Mouse (Mus musculus) inflammation-experienced regulatory T-cells, adult 16 weeks (primary cell): ENCODE measurements around the gene Ndufa7. TPM values are rescaled to one million over a fixed set of nuclear protein-coding genes. Genes with fewer than 3 reads are reported as not detected.

Source experiments
- polyA plus RNA-seq: library from polyadenylated mRNA; unstranded; fragments of 100-300 nt; shearing (Covaris generic); gene quantifications from one replicate; pipeline ENCODE4 v1.2.1, GENCODE M21; 2017

Ndufa7 gene
- polyA plus RNA-seq: 364 TPM

DNA sequence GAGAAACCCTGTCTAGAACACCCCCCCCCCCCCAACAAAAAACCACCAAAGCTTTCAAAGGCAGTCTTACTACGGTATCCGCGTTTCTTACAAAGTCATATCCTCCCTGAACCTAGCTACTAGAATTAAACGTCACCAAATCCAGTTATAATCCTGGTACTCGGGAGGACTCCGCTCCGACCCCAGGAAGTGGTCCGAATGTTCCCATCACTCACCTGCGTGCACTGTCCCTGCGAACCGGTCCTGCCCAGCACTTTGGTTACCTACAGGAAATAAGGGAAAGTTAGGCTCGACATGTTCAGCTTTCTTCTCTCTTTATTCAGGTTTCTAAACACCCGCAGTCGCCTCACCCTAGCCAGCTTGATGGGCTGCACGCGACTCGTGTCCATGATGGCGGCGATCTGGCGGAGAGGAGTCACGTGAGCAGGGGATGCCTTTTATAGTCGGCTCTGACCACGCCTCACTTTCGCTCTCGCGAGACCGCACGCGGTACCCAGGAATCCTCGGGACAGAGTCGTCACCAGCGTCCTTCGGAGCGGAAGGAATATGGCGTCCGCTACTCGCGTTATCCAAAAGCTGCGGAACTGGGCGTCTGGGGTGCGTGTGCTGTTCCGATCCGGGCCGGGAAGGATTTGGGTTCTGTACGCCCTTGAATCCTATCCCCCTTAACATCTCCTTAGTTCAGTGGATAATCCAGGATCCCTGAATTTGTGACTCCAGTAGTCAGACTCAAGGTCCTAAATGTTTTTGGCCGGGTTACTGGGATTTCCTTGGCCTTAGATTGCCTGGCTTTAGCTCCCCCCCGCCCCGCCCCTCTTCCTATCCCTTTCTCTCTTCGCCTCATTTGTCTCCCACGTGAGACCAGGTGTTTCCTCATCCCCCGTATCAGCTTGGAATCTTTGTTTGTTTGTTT is at the start of gene Ndufa7, which contains the start of gene Rps28:
Gene Ndufa7 (plus strand): TSS at position 489 of the 913 bp plus-strand sequence.
Gene Rps28 (minus strand): TSS at position 479 of the 913 bp plus-strand sequence.

DNA sequence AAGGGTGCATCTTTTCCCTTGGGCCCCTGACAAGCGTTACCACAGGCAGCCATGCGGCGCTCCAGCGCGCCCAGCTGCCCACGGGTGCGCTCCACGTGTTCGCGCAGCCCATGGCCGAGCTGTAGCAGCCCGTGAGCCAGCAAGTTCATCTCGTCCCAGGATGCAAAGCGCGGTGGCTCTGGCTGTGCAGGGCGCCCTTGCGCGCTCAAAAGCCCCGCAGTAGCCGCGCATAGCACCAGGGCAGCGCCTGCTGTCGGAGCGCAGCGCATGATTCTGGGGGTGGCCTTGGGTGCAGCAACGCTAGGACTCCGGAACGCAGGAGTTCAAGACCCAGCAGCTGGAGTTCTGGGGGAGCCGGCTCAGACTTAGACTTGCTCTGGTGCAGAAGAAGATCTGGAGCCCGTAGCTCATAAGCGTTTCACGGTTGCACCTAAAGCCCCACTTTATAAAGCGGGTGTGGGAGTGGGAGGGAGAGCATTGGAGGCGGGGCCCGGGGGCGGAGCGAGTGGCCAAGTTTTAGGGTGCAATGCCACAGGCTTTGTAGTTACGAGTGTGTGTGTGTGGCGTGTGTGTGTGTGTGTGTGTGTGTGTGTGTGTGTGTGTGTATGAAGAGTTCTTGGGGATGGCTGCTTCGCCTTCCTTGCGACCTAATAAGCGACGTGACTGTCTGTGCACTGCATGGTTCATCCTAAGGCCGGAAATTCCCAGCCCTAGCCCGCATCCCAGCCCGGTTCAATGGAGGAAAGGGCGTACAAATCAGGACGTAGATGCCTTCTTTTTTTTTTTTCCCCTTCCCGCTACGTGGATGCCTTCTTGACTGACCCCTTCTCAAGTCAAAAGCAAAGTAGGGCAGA is 43.0 kb upstream of the Ndufa7 start, which contains the start of gene Angptl4:
Gene Angptl4 (minus strand): TSS at position 707 of the 854 bp plus-strand sequence.

DNA sequence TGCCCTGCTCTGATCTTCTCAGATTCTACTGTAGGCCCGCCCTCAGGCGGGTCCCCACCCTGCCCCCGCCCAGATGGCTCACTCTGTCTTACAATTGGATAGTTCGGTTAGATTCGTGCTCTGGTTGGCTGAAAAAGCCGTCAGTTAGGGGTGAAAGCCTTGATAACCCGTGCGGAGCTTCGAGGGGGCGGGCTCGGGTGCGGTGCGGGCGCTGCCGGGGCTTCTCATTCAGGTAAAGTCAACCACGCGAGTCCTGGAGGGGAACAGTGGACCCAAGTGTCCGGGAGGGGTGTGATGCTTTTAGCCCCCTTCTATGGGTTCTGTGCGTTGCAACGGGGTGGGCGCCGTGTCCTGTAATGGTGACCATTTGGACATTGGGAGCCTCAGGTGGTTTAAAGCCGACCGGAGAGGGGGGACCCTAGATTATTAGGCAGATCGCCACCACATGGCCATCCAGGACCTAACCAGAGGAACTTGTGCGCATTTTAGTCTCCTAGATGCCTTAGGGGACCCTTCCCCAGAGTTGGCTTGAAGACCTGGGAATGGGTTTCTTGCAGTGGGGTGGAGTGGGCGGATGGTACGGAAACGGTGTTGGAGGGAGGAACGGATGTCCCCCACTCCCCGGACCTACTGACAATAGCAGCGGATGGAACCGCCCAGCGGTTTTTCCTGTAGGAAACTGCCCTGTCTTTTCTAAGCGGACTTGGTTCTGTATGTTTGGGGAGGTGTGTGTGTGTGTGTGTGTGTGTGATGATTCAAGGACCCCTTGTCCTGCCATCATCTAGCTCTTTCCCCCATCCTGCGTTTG is 13.8 kb upstream of the Ndufa7 start, which contains the start of gene Kank3:
Gene Kank3 (plus strand): TSS at position 186 of the 808 bp plus-strand sequence.

DNA sequence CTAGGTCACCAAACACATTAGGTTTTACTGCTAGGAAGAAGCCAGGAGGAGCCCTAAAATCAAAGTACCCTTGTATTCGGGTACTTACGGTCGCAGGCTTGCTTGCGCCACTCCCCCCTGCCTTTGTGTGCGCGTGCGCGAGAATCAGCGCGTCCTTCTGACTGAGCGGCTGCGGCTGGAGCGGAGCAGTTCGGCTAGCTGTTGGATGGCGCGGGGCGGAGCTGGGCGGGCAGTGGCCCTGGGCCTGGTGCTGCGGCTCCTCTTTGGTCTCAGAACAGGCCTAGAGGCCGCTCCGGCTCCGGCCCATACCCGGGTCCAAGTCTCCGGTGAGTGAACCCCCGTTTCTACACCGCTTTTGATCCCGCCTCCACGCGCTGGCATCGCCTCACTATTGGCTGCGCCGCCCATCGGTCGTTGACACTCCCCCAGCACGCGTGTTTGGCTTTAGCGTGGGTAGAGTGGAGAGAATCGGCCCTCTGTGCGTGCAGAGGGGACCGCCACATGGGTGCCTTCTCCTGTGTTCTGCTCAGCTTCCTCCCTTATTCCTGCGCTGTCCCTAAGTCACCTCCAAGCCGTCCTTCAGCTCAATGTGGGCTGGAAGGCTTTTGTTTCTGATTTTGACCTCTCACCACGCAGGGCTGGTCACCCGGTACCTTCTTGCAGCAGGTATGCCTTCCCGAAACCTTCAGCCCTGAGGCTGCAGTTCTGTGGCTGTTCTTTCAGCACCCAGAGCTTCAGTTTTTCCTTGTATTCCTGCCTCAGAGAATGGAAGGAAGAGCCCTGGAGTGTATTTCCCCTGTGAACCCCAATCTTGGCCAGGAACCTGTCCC is 18.8 kb downstream of the Ndufa7 start, which contains the start of gene Cd320:
Gene Cd320 (plus strand): TSS at position 126 of the 830 bp plus-strand sequence.

DNA sequence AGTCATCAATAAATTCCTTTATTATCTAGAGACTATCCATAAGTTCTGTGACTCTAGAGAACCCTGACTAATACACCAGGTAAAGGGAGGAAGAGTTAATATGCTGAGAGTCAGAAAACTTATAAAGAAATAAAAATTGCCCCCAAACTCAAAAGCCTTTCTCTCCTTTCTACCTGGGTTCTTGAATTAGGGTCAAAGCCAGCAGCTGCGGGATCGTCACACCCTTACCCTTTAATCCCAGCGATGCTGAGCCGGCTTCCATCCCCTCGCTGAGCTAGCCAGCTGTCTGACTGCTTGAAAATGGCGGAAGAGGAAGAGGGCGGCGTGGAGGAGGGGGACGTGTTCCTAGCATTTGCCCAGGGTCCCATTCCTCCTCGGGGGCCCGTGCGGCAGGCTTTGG is 49.2 kb downstream of the Ndufa7 start, which contains the start of gene Gm7029:
Gene Gm7029 (plus strand): TSS at position 301 of the 400 bp plus-strand sequence.

Other genes starting within 250 kb of the Ndufa7 start
- 70.8 TPM for gene Zfp414, start 195.5 kb upstream of the Ndufa7 start, polyA plus RNA-seq
- gene Pram1, start 186.5 kb upstream of the Ndufa7 start, polyA plus RNA-seq: 1.4 TPM
- 424 TPM for gene Hnrnpm, start 137.7 kb upstream of the Ndufa7 start, polyA plus RNA-seq
- gene March2, start 105.9 kb upstream of the Ndufa7 start, polyA plus RNA-seq: 68.9 TPM
- 317 TPM for gene Rab11b, start 64.0 kb upstream of the Ndufa7 start, polyA plus RNA-seq
- 6.5 TPM for gene Angptl4, start 42.7 kb upstream of the Ndufa7 start, polyA plus RNA-seq
- 4.7 TPM for gene Kank3, start 14.1 kb upstream of the Ndufa7 start, polyA plus RNA-seq
- gene Rps28, start within 50 bp of the Ndufa7 start, polyA plus RNA-seq: 865 TPM
- gene Cd320, start 18.5 kb downstream of the Ndufa7 start, polyA plus RNA-seq: 35.5 TPM
- gene Gm7029, start 49.3 kb downstream of the Ndufa7 start, polyA plus RNA-seq: not detected
- 3.7 TPM for gene Kifc1, start 66.1 kb downstream of the Ndufa7 start, polyA plus RNA-seq
- 3.8 TPM for gene Platr17, start 80.6 kb downstream of the Ndufa7 start, polyA plus RNA-seq
- gene Daxx, start 84.8 kb downstream of the Ndufa7 start, polyA plus RNA-seq: 134 TPM
- 751 TPM for gene Tapbp, start 91.3 kb downstream of the Ndufa7 start, polyA plus RNA-seq
- 22.8 TPM for gene Zbtb22, start 91.3 kb downstream of the Ndufa7 start, polyA plus RNA-seq
- gene Rgl2, start 105.0 kb downstream of the Ndufa7 start, polyA plus RNA-seq: 165 TPM
- 132 TPM for gene Pfdn6, start 115.8 kb downstream of the Ndufa7 start, polyA plus RNA-seq
- 64.9 TPM for gene Wdr46, start 116.1 kb downstream of the Ndufa7 start, polyA plus RNA-seq
- 34.8 TPM for gene B3galt4, start 126.9 kb downstream of the Ndufa7 start, polyA plus RNA-seq
- 96.8 TPM for gene Vps52, start 131.2 kb downstream of the Ndufa7 start, polyA plus RNA-seq
- 2,339 TPM for gene Rps18, start 131.4 kb downstream of the Ndufa7 start, polyA plus RNA-seq
- 13,592 TPM for gene H2-K1, start 175.8 kb downstream of the Ndufa7 start, polyA plus RNA-seq
- 24.7 TPM for gene Ring1, start 200.1 kb downstream of the Ndufa7 start, polyA plus RNA-seq
- gene H2-Ke6, start 203.5 kb downstream of the Ndufa7 start, polyA plus RNA-seq: 47.8 TPM
- gene Slc39a7, start 207.1 kb downstream of the Ndufa7 start, polyA plus RNA-seq: 165 TPM
- gene Rxrb, start 207.2 kb downstream of the Ndufa7 start, polyA plus RNA-seq: 25.2 TPM
- gene Col11a2, start 214.9 kb downstream of the Ndufa7 start, polyA plus RNA-seq: 3.0 TPM